Mouse (Mus musculus) hindbrain, embryonic 12.5 days (tissue): ENCODE measurements around the gene Eef1a1. TPM values are rescaled to one million over a fixed set of nuclear protein-coding genes. Genes with fewer than 3 reads are reported as not detected.

Source experiments
- ATAC-seq: fragments of 200-750 bp; cut with Nextera tagmentation; 2 replicates; pipeline ENCODE4 v1.8.0; 2017; ENCODE audit warnings: moderate TSS enrichment; ENCODE audit not compliant: low FRiP score
- H3K27ac ChIP-seq: fragments of 300-500 bp; sonication (generic); 2 replicates; pipeline ENCODE4 v1.5.1; 2016; ENCODE audit warnings: mild to moderate bottlenecking
- H3K27me3 ChIP-seq: fragments of 300-500 bp; sonication (generic); 2 replicates; pipeline ENCODE4 v1.6.1; 2016; ENCODE audit warnings: mild to moderate bottlenecking
- H3K36me3 ChIP-seq: fragments of 300-500 bp; sonication (generic); 2 replicates; pipeline ENCODE4 v1.6.1; 2016; ENCODE audit warnings: mild to moderate bottlenecking
- H3K4me1 ChIP-seq: fragments of 300-500 bp; sonication (generic); 2 replicates; pipeline ENCODE4 v1.6.1; 2016
- H3K4me2 ChIP-seq: fragments of 300-500 bp; sonication (generic); replicated peaks from 2 replicates; pipeline ENCODE4 v1.6.1; 2016; ENCODE audit warnings: mild to moderate bottlenecking
- H3K4me3 ChIP-seq: fragments of 300-500 bp; sonication (generic); 2 replicates; pipeline ENCODE4 v1.5.1; 2016; ENCODE audit warnings: mild to moderate bottlenecking
- H3K9ac ChIP-seq: fragments of 300-500 bp; sonication (generic); 2 replicates; pipeline ENCODE4 v1.6.1; 2016; ENCODE audit warnings: mild to moderate bottlenecking, moderate library complexity
- H3K9me3 ChIP-seq: fragments of 300-500 bp; sonication (generic); replicated peaks from 2 replicates; pipeline ENCODE4 v1.6.1; 2016; ENCODE audit warnings: mild to moderate bottlenecking
- WGBS: fragments of 180-500 bp; shearing (Covaris S2); methylation state at CpG from one replicate; pipeline ENCODE4 v1.1.7; 2016; 5-methylcytosine and 5-hydroxymethylcytosine counted together
- polyA plus RNA-seq: library from polyadenylated mRNA; unstranded; fragments of >200 nt; fragmentation: Nextera tagmentation; extraction: Ambion mirVana; gene quantifications from 2 replicates; pipeline ENCODE4 v1.2.1, GENCODE M21; 2016

The Eef1a1 gene
- polyA plus RNA-seq = 3,262 and 3,359 TPM in 2 replicates

- H3K4me2 ChIP-seq = peak within 1 kb of the TSS; percentile 67
- H3K27ac ChIP-seq = peak within 1 kb of the TSS; percentile 18; the same call in 1 of the 2 replicates
- no peaks in the 10 kb centered on the region for H3K9me3 ChIP-seq
- H3K9ac ChIP-seq = peak within 1 kb of the TSS; percentile 58
- no peaks in the 10 kb centered on the region for H3K36me3 ChIP-seq
- peak; percentile 61 for ATAC-seq
- H3K4me1 ChIP-seq = peaks cover 7% of the 10 kb centered on the region; the same call in 1 of the 2 replicates
- 3% methylated on average over 17 of the region's 20 CpGs for WGBS
- H3K27me3 ChIP-seq = no peaks in the 10 kb centered on the region
- H3K4me3 ChIP-seq = peak within 1 kb of the TSS; percentile 37
Observed at GRCm38 (mm10) chr9:78488890-78489420, at the start of gene Eef1a1. Eef1a1 (minus strand) TSS chr9:78489151.

GRCm38 (mm10) chr9:78538421-78538820 is 49.5 kb upstream of the Eef1a1 start:
- Histone ChIP-seq H3K27ac (no peak overlapping the region), H3K4me2 (no peak overlapping the region), H3K4me3 (no peak overlapping the region), H3K27me3 (no peaks in the 10 kb centered on the region), H3K36me3 (0 out of 2 replicates have a peak, but pooled peaks cover 3% of the 10 kb centered on the region), H3K9me3 (no peaks in the 10 kb centered on the region), H3K9ac (no peak overlapping the region), H3K4me1 (no peaks in the 10 kb centered on the region)
- no peak for ATAC-seq
- WGBS = 53% methylated on average over 6 of the region's 6 CpGs

GRCm38 (mm10) chr9:78537154-78537873 is 48.4 kb upstream of the Eef1a1 start:
- Histone ChIP-seq H3K4me2 (no peak overlapping the region), H3K4me1 (no peaks in the 10 kb centered on the region), H3K9ac (no peak overlapping the region), H3K9me3 (no peaks in the 10 kb centered on the region), H3K27me3 (no peaks in the 10 kb centered on the region), H3K27ac (no peak overlapping the region), H3K4me3 (no peak overlapping the region), H3K36me3 (0 out of 2 replicates have a peak, but pooled peaks cover 3% of the 10 kb centered on the region)
- ATAC-seq = no peak
- 92% methylated on average over 9 of the region's 9 CpGs for WGBS

GRCm38 (mm10) chr9:78534606-78535005 is 45.7 kb upstream of the Eef1a1 start:
- no peak overlapping the region for H3K9ac ChIP-seq
- H3K4me1 ChIP-seq = no peaks in the 10 kb centered on the region
- ATAC-seq = no peak
- no peaks in the 10 kb centered on the region for H3K36me3 ChIP-seq
- no peak overlapping the region for H3K27ac ChIP-seq
- H3K4me2 ChIP-seq = no peak overlapping the region
- no peak overlapping the region for H3K4me3 ChIP-seq
- WGBS = 93% methylated on average over 7 of the region's 7 CpGs
- no peaks in the 10 kb centered on the region for H3K9me3 ChIP-seq
- H3K27me3 ChIP-seq = no peaks in the 10 kb centered on the region

GRCm38 (mm10) chr9:78533296-78533935 is 44.5 kb upstream of the Eef1a1 start:
- WGBS = 90% methylated on average over 18 of the region's 18 CpGs
- Histone ChIP-seq H3K36me3 (no peaks in the 10 kb centered on the region), H3K9ac (no peak overlapping the region), H3K9me3 (no peaks in the 10 kb centered on the region), H3K4me2 (no peak overlapping the region), H3K4me3 (no peak overlapping the region), H3K4me1 (no peaks in the 10 kb centered on the region), H3K27ac (no peak overlapping the region), H3K27me3 (no peaks in the 10 kb centered on the region)
- no peak for ATAC-seq

GRCm38 (mm10) chr9:78532341-78532819 is 43.4 kb upstream of the Eef1a1 start:
- 58% methylated on average over 9 of the region's 9 CpGs for WGBS
- H3K4me3 ChIP-seq = no peak overlapping the region
- peaks cover 4% of the 10 kb centered on the region; the same call in 1 of the 2 replicates for H3K4me1 ChIP-seq
- ATAC-seq = no peak
- no peaks in the 10 kb centered on the region for H3K36me3 ChIP-seq
- H3K9ac ChIP-seq = no peak overlapping the region
- H3K4me2 ChIP-seq = no peak overlapping the region
- no peaks in the 10 kb centered on the region for H3K27me3 ChIP-seq
- H3K9me3 ChIP-seq = no peaks in the 10 kb centered on the region
- H3K27ac ChIP-seq = no peak overlapping the region

GRCm38 (mm10) chr9:78531816-78532215 is 42.9 kb upstream of the Eef1a1 start:
- Histone ChIP-seq H3K27me3 (no peaks in the 10 kb centered on the region), H3K4me2 (no peak overlapping the region), H3K27ac (no peak overlapping the region), H3K9me3 (no peaks in the 10 kb centered on the region), H3K9ac (no peak overlapping the region), H3K36me3 (no peaks in the 10 kb centered on the region), H3K4me1 (peaks cover 4% of the 10 kb centered on the region; the same call in 1 of the 2 replicates), H3K4me3 (no peak overlapping the region)
- 60% methylated on average over 5 of the region's 5 CpGs for whole genome bisulfite sequencing
- no peak for ATAC-seq

- peak; percentile 61 for ATAC-seq
Observed at GRCm38 (mm10) chr9:78527767-78528381, 38.9 kb upstream of the Eef1a1 start.

GRCm38 (mm10) chr9:78527301-78527761 is 38.4 kb upstream of the Eef1a1 start:
- Histone ChIP-seq H3K4me2 (peak overlapping the region; percentile 83), H3K4me1 (peaks cover 5% of the 10 kb centered on the region; the same call in 1 of the 2 replicates), H3K9ac (peak overlapping the region; percentile 63), H3K36me3 (0 out of 2 replicates have a peak, but pooled peaks cover 3% of the 10 kb centered on the region), H3K27ac (peak overlapping the region; percentile 72), H3K27me3 (no peaks in the 10 kb centered on the region), H3K9me3 (no peaks in the 10 kb centered on the region), H3K4me3 (peak overlapping the region; percentile 48)
- WGBS = 1% methylated on average over 24 of the region's 24 CpGs
- peak; percentile 76 for ATAC-seq

More at GRCm38 (mm10) chr9:78527767-78528381, 38.9 kb upstream of the Eef1a1 start:
- peak overlapping the region; percentile 72 for H3K27ac ChIP-seq
- H3K4me3 ChIP-seq = peak overlapping the region; percentile 48
- H3K9ac ChIP-seq = peak overlapping the region; percentile 63
- no peaks in the 10 kb centered on the region for H3K9me3 ChIP-seq
- 0 out of 2 replicates have a peak, but pooled peaks cover 3% of the 10 kb centered on the region for H3K36me3 ChIP-seq
- peak overlapping the region; percentile 83 for H3K4me2 ChIP-seq
- peaks cover 5% of the 10 kb centered on the region; the same call in 1 of the 2 replicates for H3K4me1 ChIP-seq
- no peaks in the 10 kb centered on the region for H3K27me3 ChIP-seq
- 2% methylated on average over 16 of the region's 16 CpGs for WGBS

GRCm38 (mm10) chr9:78526206-78526605 is 37.3 kb upstream of the Eef1a1 start:
- no peak for ATAC-seq
- Histone ChIP-seq H3K9ac (no peak overlapping the region), H3K27ac (no peak overlapping the region), H3K36me3 (0 out of 2 replicates have a peak, but pooled peaks cover 3% of the 10 kb centered on the region), H3K27me3 (no peaks in the 10 kb centered on the region), H3K9me3 (no peaks in the 10 kb centered on the region), H3K4me3 (no peak overlapping the region), H3K4me1 (peaks cover 11% of the 10 kb centered on the region), H3K4me2 (no peak overlapping the region)
- WGBS = 91% methylated on average over 2 of the region's 2 CpGs

- Histone ChIP-seq H3K9me3 (no peaks in the 10 kb centered on the region), H3K9ac (no peak overlapping the region), H3K27ac (no peak overlapping the region), H3K4me3 (no peak overlapping the region), H3K27me3 (no peaks in the 10 kb centered on the region), H3K36me3 (0 out of 2 replicates have a peak, but pooled peaks cover 3% of the 10 kb centered on the region), H3K4me2 (no peak overlapping the region), H3K4me1 (peaks cover 16% of the 10 kb centered on the region)
- WGBS = 91% methylated on average over 17 of the region's 17 CpGs
- no peak for ATAC-seq
Observed at GRCm38 (mm10) chr9:78525451-78526135, 36.6 kb upstream of the Eef1a1 start.
